Mouse (Mus musculus): ENCODE measurements around the gene Sv2b. TPM values are rescaled to one million over a fixed set of nuclear protein-coding genes. Genes with fewer than 3 reads are reported as not detected.

Sv2b gene
- total RNA-seq, 2 experiments from 2014 or later = 0.43 to 0.45 TPM

DNA sequence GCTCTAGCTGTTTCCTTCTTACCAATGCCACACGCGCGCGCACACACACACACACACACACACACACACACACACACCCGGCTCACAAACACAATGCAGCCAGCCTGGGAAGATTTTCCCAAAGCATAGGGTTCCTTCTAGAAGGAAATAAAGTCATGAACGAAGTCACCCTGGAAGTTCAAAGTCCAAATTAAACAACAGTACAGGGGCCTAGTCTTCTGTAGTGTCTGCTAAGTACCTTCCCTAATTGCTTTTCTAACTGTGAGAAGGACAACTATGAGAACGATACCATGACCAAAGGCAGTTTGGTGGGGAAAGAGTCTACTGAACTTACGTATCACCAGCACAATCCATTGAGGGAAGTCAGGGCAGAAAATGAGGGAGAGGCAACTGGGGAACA lies 508 bp upstream of the Sv2b start:
- no peak overlapping the region for H3K4me3 ChIP-seq
- TF ChIP-seq CTCF (IDR thresholded peaks at IDR 0.05) = no peak
- intact Hi-C loops (cut with DNase I) = no loop called here
- H3K27ac ChIP-seq = no peak overlapping the region
- DNase-seq = no peak

- intact Hi-C loops (cut with DNase I) = no loop called here
- no peak for DNase-seq
- H3K4me3 ChIP-seq = peak overlapping the region; percentile 64
- no peak for TF ChIP-seq CTCF (IDR thresholded peaks at IDR 0.05)
- no peak overlapping the region for H3K27ac ChIP-seq
Observed at GRCm38 (mm10) chr7:75308140-75308456, 964 bp downstream of the Sv2b start.

DNA sequence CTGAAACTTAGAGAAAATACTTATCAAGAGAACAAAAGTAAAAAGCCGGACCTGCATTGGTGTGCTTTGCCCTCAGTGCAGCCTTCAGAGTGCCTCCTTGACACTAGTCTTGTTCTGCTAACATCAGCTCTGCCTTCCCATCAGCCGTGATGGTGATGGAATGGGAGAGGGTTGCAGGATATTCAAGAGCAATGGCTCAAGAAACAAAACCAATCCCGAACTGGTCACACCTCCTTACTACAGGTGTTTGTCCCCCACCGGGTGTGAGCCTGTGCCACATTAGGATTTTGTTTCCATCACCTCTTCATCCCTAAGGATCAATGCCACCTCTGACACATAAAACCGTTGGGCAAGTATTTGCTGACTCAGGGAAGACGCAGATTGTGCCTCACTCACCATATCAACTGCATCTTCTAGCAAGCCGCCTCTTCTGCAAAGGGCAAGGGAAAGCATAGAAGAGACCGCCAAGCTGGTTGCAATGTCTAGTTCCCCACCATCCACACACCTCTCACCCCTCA lies 1.4 kb downstream of the Sv2b start:
- peak overlapping the region; percentile 64 for H3K4me3 ChIP-seq
- intact Hi-C loops (cut with DNase I) = no loop called here
- H3K27ac ChIP-seq = no peak overlapping the region
- DNase-seq = no peak
- no peak for TF ChIP-seq CTCF (IDR thresholded peaks at IDR 0.05)

- H3K27ac ChIP-seq = no peak overlapping the region
- no peak for DNase-seq
- H3K4me3 ChIP-seq = no peak overlapping the region
- intact Hi-C loops (cut with DNase I) = no loop called here
- TF ChIP-seq CTCF (IDR thresholded peaks at IDR 0.05) = no peak
Observed at GRCm38 (mm10) chr7:75305901-75306465, 3.1 kb downstream of the Sv2b start.

- TF ChIP-seq CTCF (IDR thresholded peaks at IDR 0.05) = no peak
Observed at GRCm38 (mm10) chr7:75302523-75303215, 6.4 kb downstream of the Sv2b start.

DNA sequence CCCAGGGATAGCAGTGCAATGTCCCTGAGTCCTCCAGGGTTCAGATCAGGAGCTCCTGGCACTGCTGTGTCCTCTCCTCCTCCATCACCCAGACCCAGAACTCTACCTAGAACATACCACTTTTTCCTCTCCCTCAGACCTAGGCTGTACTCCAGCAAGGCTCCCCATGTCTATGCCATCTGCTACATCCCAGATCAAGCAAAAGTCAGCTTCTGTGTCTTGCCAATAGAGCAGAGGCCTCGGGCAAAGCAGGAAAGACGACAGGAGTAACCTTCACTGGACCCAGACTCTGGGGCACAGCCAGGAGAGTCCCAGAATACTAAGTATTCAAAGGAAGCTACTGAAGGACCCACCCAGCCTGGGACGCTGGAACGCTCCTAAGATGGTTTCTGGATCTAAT lies 9.8 kb downstream of the Sv2b start:
- intact Hi-C loops (cut with DNase I) = no loop called here
- DNase-seq = no peak

More at GRCm38 (mm10) chr7:75302523-75303215, 6.4 kb downstream of the Sv2b start:
- intact Hi-C loops (cut with DNase I) = no loop called here
- H3K4me3 ChIP-seq = no peak overlapping the region
- H3K27ac ChIP-seq = no peak overlapping the region
- peak; percentile 24 for DNase-seq

GRCm38 (mm10) chr7:75296688-75297119 lies 12.4 kb downstream of the Sv2b start:
- H3K27ac ChIP-seq = no peak overlapping the region
- TF ChIP-seq CTCF (IDR thresholded peaks at IDR 0.05) = no peak
- intact Hi-C loops (cut with DNase I) = no loop called here
- no peak for DNase-seq
- no peak overlapping the region for H3K4me3 ChIP-seq

More for the DNA sequence above, 9.8 kb downstream of the Sv2b start:
- TF ChIP-seq CTCF (IDR thresholded peaks at IDR 0.05) = no peak
- no peak overlapping the region for H3K4me3 ChIP-seq
- no peak overlapping the region for H3K27ac ChIP-seq

- Histone ChIP-seq H3K27ac (no peak overlapping the region), H3K4me3 (no peak overlapping the region)
- DNase-seq = no peak
- TF ChIP-seq CTCF (IDR thresholded peaks at IDR 0.05) = no peak
- intact Hi-C loops (cut with DNase I) = no loop called here
Observed at GRCm38 (mm10) chr7:75295228-75295865, 13.7 kb downstream of the Sv2b start.

- no peak for TF ChIP-seq CTCF (IDR thresholded peaks at IDR 0.05)
- intact Hi-C loops (cut with DNase I) = no loop called here
- Histone ChIP-seq H3K4me3 (no peak overlapping the region), H3K27ac (no peak overlapping the region)
- no peak for DNase-seq
Observed at GRCm38 (mm10) chr7:75292246-75292645, 16.8 kb downstream of the Sv2b start.

DNA sequence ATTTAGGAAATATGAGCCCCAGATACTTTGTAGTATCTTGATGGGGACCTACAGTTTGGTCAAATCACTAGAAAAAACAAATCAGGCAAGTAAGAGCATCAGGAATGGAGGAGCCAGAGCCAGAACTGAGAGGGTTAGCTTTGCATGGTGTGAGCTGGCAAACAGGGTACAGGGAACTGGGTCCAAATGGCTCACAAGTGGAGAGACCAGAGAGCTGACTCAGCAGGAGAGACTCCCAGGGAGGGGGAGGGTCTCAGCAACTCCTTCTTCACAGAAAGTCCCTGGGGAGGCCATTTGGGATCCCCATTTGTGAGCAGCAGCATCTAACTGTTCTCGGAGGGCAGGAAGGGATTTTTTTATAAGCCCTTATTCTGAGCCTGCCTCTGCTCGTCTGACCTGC lies 18.5 kb downstream of the Sv2b start:
- no peak overlapping the region for H3K4me3 ChIP-seq
- intact Hi-C loops (cut with DNase I) = no loop called here
- TF ChIP-seq CTCF (IDR thresholded peaks at IDR 0.05) = no peak
- no peak overlapping the region for H3K27ac ChIP-seq
- DNase-seq = no peak

- TF ChIP-seq CTCF (IDR thresholded peaks at IDR 0.05) = no peak
- no peak overlapping the region for H3K27ac ChIP-seq
- no peak overlapping the region for H3K4me3 ChIP-seq
- intact Hi-C loops (cut with DNase I) = no loop called here
- no peak for DNase-seq
Observed at GRCm38 (mm10) chr7:75287237-75287636, 21.8 kb downstream of the Sv2b start.

DNA sequence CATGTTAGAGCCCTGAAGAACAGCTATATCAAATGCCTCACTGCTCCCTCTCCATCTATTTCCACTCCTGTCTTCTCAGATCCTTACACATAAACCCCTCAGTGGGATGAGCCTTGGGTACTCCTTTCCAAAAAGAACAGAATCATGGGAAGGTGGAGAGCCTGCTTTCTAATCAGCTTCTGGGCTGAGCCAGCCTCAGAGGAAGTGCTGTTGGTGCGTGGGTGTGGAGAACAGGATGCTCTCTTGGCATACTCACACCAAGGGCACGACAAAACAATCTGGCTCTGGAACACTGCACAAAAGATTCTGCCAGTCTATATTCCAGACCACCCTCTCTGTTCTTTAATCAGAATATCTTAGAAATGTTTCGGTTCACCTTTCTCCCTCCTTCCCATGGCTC lies 26.1 kb downstream of the Sv2b start:
- Histone ChIP-seq H3K27ac (no peak overlapping the region), H3K4me3 (no peak overlapping the region)
- intact Hi-C loops (cut with DNase I) = no loop called here
- DNase-seq = no peak
- TF ChIP-seq CTCF (IDR thresholded peaks at IDR 0.05) = no peak

DNA sequence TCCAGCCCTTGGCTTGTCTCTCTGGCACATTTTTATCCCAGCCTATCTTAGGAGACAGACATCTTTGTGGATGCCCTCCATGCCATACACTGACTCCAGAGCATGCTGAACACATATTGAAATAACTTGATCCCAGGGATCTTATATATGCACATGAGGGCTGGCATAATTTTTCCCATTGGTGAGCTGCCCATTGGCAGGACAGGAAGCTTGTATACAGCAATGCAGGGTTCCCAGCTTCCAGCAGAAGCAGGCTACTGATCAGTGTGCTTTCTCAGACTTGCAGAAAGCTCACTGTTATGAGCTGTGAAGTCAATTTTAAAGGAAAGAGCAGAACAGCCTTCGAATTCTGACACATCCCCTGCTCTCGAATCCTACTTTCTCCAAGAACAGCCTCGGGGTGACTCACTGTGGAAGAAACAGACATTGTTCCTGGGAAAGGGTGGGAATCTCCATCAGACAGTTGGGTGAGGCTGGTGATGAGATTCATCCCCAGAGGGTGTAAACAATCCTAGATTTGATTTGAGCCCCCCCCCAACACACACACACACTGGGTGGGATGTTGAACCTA lies 26.9 kb downstream of the Sv2b start:
- TF ChIP-seq CTCF (IDR thresholded peaks at IDR 0.05) = no peak
- intact Hi-C loops (cut with DNase I) = no loop called here
- no peak overlapping the region for H3K27ac ChIP-seq
- H3K4me3 ChIP-seq = no peak overlapping the region
- DNase-seq = no peak

Data from gastrocnemius, adult 2 months (tissue).